Mouse (Mus musculus) limb, embryonic 14.5 days (tissue): Measurements from ENCODE around the gene Urm1. TPM values are rescaled to one million over a fixed set of nuclear protein-coding genes. Genes with fewer than 3 reads are reported as not detected.

Source experiments
- ATAC-seq: fragments of 200-750 bp; cut with Nextera tagmentation; 2 replicates; pipeline ENCODE4 v1.8.0; 2017; ENCODE audit warnings: low read depth, moderate number of reproducible peaks, moderate TSS enrichment; ENCODE audit not compliant: low FRiP score
- DNase-seq: peaks from one replicate; pipeline ENCODE4 v3.0.0-alpha.2; 2015; ENCODE audit warnings: low spot score
- H3K27ac ChIP-seq: fragments of 300-500 bp; sonication (generic); replicated peaks from 2 replicates; pipeline ENCODE4 v1.5.1; 2014; ENCODE audit warnings: low read depth, mild to moderate bottlenecking, low read length, moderate library complexity, mixed read lengths
- H3K27me3 ChIP-seq: fragments of 300-500 bp; sonication (generic); 2 replicates; pipeline ENCODE4 v1.6.1; 2014; ENCODE audit warnings: low read length, mixed read lengths; ENCODE audit not compliant: control insufficient read depth, insufficient read depth
- H3K36me3 ChIP-seq: fragments of 300-500 bp; sonication (generic); 2 replicates; pipeline ENCODE4 v1.6.1; 2014; ENCODE audit warnings: mild to moderate bottlenecking, low read length, moderate library complexity, mixed read lengths; ENCODE audit not compliant: control insufficient read depth, insufficient read depth
- H3K4me1 ChIP-seq: fragments of 300-500 bp; sonication (generic); 2 replicates; pipeline ENCODE4 v1.6.1; 2014; ENCODE audit warnings: antibody characterized with exemption, low read length, mixed read lengths; ENCODE audit not compliant: control insufficient read depth, insufficient read depth
- H3K4me2 ChIP-seq: fragments of 300-500 bp; sonication (generic); replicated peaks from 2 replicates; pipeline ENCODE4 v1.6.1; 2014; ENCODE audit warnings: low read depth, mild to moderate bottlenecking, low read length, moderate library complexity; ENCODE audit not compliant: severe bottlenecking
- H3K4me3 ChIP-seq: fragments of 300-500 bp; sonication (generic); replicated peaks from 2 replicates; pipeline ENCODE4 v1.5.1; 2014; ENCODE audit warnings: low read length
- H3K9ac ChIP-seq: fragments of 300-500 bp; sonication (generic); 2 replicates; pipeline ENCODE4 v1.6.1; 2014; ENCODE audit warnings: mild to moderate bottlenecking, low read depth, low read length, moderate library complexity; ENCODE audit not compliant: severe bottlenecking
- H3K9me3 ChIP-seq: fragments of 300-500 bp; sonication (generic); 2 replicates; pipeline ENCODE4 v1.6.1; 2016; ENCODE audit warnings: low read length; ENCODE audit not compliant: control insufficient read depth
- POLR2A ChIP-seq: fragments of 200-500 bp; IDR thresholded peaks from 2 replicates; pipeline ENCODE4 v1.8.0; 2012; ENCODE audit warnings: inconsistent platforms, mild to moderate bottlenecking, moderate library complexity, borderline replicate concordance; ENCODE audit not compliant: insufficient read depth, insufficient read length; ENCODE audit errors: extremely low read depth
- WGBS: fragments of 180-500 bp; shearing (Covaris S2); extraction: QIAGEN DNeasy Blood & Tissue Kit; methylation state at CpG from one replicate; pipeline ENCODE4 v1.1.7; 2014; 5-methylcytosine and 5-hydroxymethylcytosine counted together
- polyA plus RNA-seq, 2 experiments: library from polyadenylated mRNA; depleted of rRNA in 1 of 2; stranded (reverse) in 1 of 2; unstranded in 1 of 2; fragments of >200 nt; fragmentation: Nextera tagmentation in 1 of 2; extraction: Ambion mirVana in 1 of 2; gene quantifications; 2 replicates each; pipeline versions ENCODE4 v1.2.1 to v1.2.3; 2012 to 2014

Urm1 gene
- polyA plus RNA-seq, 2 experiments: 26.3 to 68.3 TPM

GRCm38 (mm10) chr2:29849841-29850480 is 30.1 kb downstream of the Urm1 start:
- Histone ChIP-seq H3K36me3 (0 out of 2 replicates have a peak, but pooled peaks cover 4% of the 10 kb centered on the region), H3K4me2 (no peak overlapping the region), H3K9me3 (no peaks in the 10 kb centered on the region), H3K27ac (no peak overlapping the region), H3K27me3 (peaks cover 26% of the 10 kb centered on the region), H3K9ac (no peak overlapping the region), H3K4me1 (peaks cover 7% of the 10 kb centered on the region), H3K4me3 (no peak overlapping the region)
- DNase-seq (no peak), ATAC-seq (no peak)
- 51% methylated on average over 5 of the region's 5 CpGs for WGBS
- no peak for TF ChIP-seq POLR2A

- no peak overlapping the region for H3K4me2 ChIP-seq
- no peaks in the 10 kb centered on the region for H3K9me3 ChIP-seq
- no peaks in the 10 kb centered on the region for H3K36me3 ChIP-seq
- 54% methylated on average over 4 of the region's 4 CpGs for WGBS
- H3K9ac ChIP-seq: no peak overlapping the region
- 0 out of 2 replicates have a peak overlapping the region, but pooled peaks have one; percentile 19 for H3K27ac ChIP-seq
- no peaks in the 10 kb centered on the region for H3K4me1 ChIP-seq
- DNase-seq: no peak
- no peak for ATAC-seq
- H3K4me3 ChIP-seq: no peak overlapping the region
- no peaks in the 10 kb centered on the region for H3K27me3 ChIP-seq
- TF ChIP-seq POLR2A: no peak
These were observed 33.1 kb downstream of the Urm1 start for GRCm38 (mm10) chr2:29852957-29853485.

- peak overlapping the region; percentile 33; the same call in 1 of the 2 replicates for H3K27ac ChIP-seq
- H3K4me2 ChIP-seq: peak overlapping the region; percentile 17; the same call in 1 of the 2 replicates
These were observed 33.9 kb downstream of the Urm1 start for GRCm38 (mm10) chr2:29853736-29854135.

GRCm38 (mm10) chr2:29855585-29856210 is 35.8 kb downstream of the Urm1 start:
- no peaks in the 10 kb centered on the region for H3K36me3 ChIP-seq
- no peaks in the 10 kb centered on the region for H3K9me3 ChIP-seq
- no peak overlapping the region for H3K9ac ChIP-seq
- H3K4me3 ChIP-seq: no peak overlapping the region
- no peak overlapping the region for H3K4me2 ChIP-seq
- H3K27ac ChIP-seq: no peak overlapping the region
- WGBS: 77% methylated on average over 10 of the region's 10 CpGs
- ATAC-seq: no peak
- no peak for TF ChIP-seq POLR2A
- no peaks in the 10 kb centered on the region for H3K4me1 ChIP-seq
- DNase-seq: no peak
- H3K27me3 ChIP-seq: no peaks in the 10 kb centered on the region

More at GRCm38 (mm10) chr2:29853736-29854135, 33.9 kb downstream of the Urm1 start:
- Histone ChIP-seq H3K9ac (no peak overlapping the region), H3K4me1 (no peaks in the 10 kb centered on the region), H3K4me3 (no peak overlapping the region), H3K36me3 (no peaks in the 10 kb centered on the region), H3K27me3 (no peaks in the 10 kb centered on the region), H3K9me3 (no peaks in the 10 kb centered on the region)
- no peak for TF ChIP-seq POLR2A
- DNase-seq (no peak), ATAC-seq (no peak)
- WGBS: 70% methylated on average over 5 of the region's 5 CpGs

- no peak for DNase-seq
- H3K27me3 ChIP-seq: no peaks in the 10 kb centered on the region
- no peaks in the 10 kb centered on the region for H3K9me3 ChIP-seq
- TF ChIP-seq POLR2A: no peak
- H3K36me3 ChIP-seq: no peaks in the 10 kb centered on the region
- no peak overlapping the region for H3K4me2 ChIP-seq
- 15% methylated on average over 19 of the region's 19 CpGs for WGBS
- no peak overlapping the region for H3K4me3 ChIP-seq
- no peak overlapping the region for H3K27ac ChIP-seq
- no peak overlapping the region for H3K9ac ChIP-seq
- no peaks in the 10 kb centered on the region for H3K4me1 ChIP-seq
- no peak for ATAC-seq
These were observed 36.8 kb downstream of the Urm1 start for GRCm38 (mm10) chr2:29856451-29857260.
